Mouse (Mus musculus) thymus, adult 2 months (tissue): Measurements from ENCODE around the gene Ypel3. TPM values are rescaled to one million over a fixed set of nuclear protein-coding genes. Genes with fewer than 3 reads are reported as not detected.

ENCODE experiments used
- DNase-seq: peaks from one replicate; pipeline ENCODE4 v3.0.0; 2021
- H3K27ac ChIP-seq: fragments of 200-500 bp; 2 replicates; pipeline ENCODE4 v1.5.1; 2012; ENCODE audit warnings: low read length, control low read depth; ENCODE audit not compliant: control insufficient read depth, insufficient read depth
- H3K27me3 ChIP-seq: fragments of 200-500 bp; 2 replicates; pipeline ENCODE4 v1.6.1; 2012; ENCODE audit warnings: mild to moderate bottlenecking, low read length, moderate library complexity, mixed read lengths; ENCODE audit not compliant: control insufficient read depth, insufficient read depth
- H3K36me3 ChIP-seq: fragments of 200-500 bp; 2 replicates; pipeline ENCODE4 v1.6.1; 2012; ENCODE audit warnings: mild to moderate bottlenecking, low read length, moderate library complexity; ENCODE audit not compliant: control insufficient read depth, insufficient read depth
- H3K4me1 ChIP-seq: fragments of 200-500 bp; replicated peaks from 2 replicates; pipeline ENCODE4 v1.6.1; 2012; ENCODE audit warnings: low read length; ENCODE audit not compliant: control insufficient read depth, insufficient read depth
- H3K4me3 ChIP-seq: fragments of 200-500 bp; 2 replicates; pipeline ENCODE4 v1.5.1; 2012; ENCODE audit warnings: mild to moderate bottlenecking, low read length, control low read depth, moderate library complexity; ENCODE audit not compliant: control insufficient read depth, insufficient read depth
- CTCF ChIP-seq: fragments of 200-500 bp; IDR thresholded peaks from 2 replicates; pipeline ENCODE4 v1.5.1; 2012; ENCODE audit warnings: mild to moderate bottlenecking, control low read depth, low read length, moderate library complexity, borderline replicate concordance; ENCODE audit not compliant: control insufficient read depth, poor library complexity, insufficient read depth; ENCODE audit errors: extremely low read depth
- POLR2A ChIP-seq: fragments of 200-500 bp; IDR thresholded peaks from 2 replicates; pipeline ENCODE4 v1.6.1; 2012; ENCODE audit warnings: mild to moderate bottlenecking, low read length, control low read depth, moderate library complexity; ENCODE audit not compliant: control insufficient read depth, poor library complexity, insufficient read depth; ENCODE audit errors: extremely low read depth
- WGBS: fragments of 180-500 bp; shearing (Covaris S2); methylation state at CpG from one replicate; pipeline ENCODE4 v1.1.7; 2018; 5-methylcytosine and 5-hydroxymethylcytosine counted together
- polyA plus RNA-seq: library from polyadenylated mRNA; depleted of rRNA; stranded (reverse); fragments of >200 nt; gene quantifications from 2 replicates; pipeline ENCODE4 v1.2.3, GENCODE M21; 2012

Ypel3 gene
- polyA plus RNA-seq, 1 experiment, result 622 TPM

- no peak overlapping the region for H3K4me3 ChIP-seq
- 89% methylated on average over 7 of the region's 7 CpGs for WGBS
- H3K36me3 ChIP-seq, result no peaks in the 10 kb centered on the region
- peaks cover 16% of the 10 kb centered on the region for H3K4me1 ChIP-seq
- no peak for DNase-seq
- no peaks in the 10 kb centered on the region for H3K27me3 ChIP-seq
- no peak overlapping the region for H3K27ac ChIP-seq
- TF ChIP-seq CTCF, result no peak
- TF ChIP-seq POLR2A, result no peak
Observed at GRCm38 (mm10) chr7:126758539-126758938, 18.2 kb upstream of the Ypel3 start.

- DNase-seq, result peak; percentile 90
Observed at GRCm38 (mm10) chr7:126759050-126759671, 17.6 kb upstream of the Ypel3 start, which contains the start of gene Mapk3. Gene Mapk3, plus strand, starts transcription at chr7:126759601.

DNA sequence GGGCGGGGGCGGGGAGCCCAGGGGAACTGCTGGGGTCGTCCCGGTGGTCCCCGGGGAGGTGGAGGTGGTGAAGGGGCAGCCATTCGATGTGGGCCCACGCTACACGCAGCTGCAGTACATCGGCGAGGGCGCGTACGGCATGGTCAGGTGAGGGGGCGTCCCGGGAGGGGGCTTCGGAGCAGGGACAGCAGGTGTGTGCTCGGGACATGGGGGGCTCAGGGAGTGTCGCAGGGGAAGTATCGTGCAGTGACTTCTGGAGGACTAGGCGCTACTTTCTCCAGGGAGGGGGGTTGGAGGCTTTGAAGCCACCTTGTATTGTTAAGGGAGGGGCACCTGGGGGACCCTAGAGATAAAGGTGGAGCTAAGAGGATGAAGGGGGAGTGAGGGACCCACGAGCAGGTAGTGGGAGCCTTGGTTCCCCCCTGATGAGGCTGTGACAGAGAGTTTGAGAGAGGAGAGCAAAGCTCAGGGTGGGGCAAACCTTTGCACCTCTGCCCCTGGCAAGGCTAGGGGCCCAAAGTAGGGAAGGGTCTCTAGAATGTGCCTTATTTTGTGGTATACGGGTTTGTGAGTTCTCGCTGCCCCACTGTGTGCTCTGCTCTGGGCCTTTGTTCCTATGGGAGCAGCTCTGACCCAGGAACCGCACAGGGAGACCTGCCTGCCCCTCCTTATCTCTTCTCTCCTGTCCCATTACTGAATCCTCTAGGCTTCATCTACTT lies 16.9 kb upstream of the Ypel3 start:
- whole genome bisulfite sequencing, result 2% methylated on average over 22 of the region's 24 CpGs
- DNase-seq, result no peak

More at GRCm38 (mm10) chr7:126759050-126759671, 17.6 kb upstream of the Ypel3 start, which contains the start of gene Mapk3:
- H3K4me3 ChIP-seq, result peak within 1 kb of the TSS; percentile 94
- peak within 1 kb of the TSS; percentile 23; the same call in 1 of the 2 replicates for H3K27ac ChIP-seq
- no peaks in the 10 kb centered on the region for H3K36me3 ChIP-seq
- peaks cover 16% of the 10 kb centered on the region for H3K4me1 ChIP-seq
- no peaks in the 10 kb centered on the region for H3K27me3 ChIP-seq
- TF ChIP-seq CTCF (peak; percentile 82; the same call in 1 of the 2 replicates), POLR2A (no peak)
- WGBS, result 2% methylated on average over 25 of the region's 38 CpGs

GRCm38 (mm10) chr7:126760391-126760802 lies 16.4 kb upstream of the Ypel3 start:
- no peak for TF ChIP-seq POLR2A
- no peak for TF ChIP-seq CTCF
- Histone ChIP-seq H3K27me3 (no peaks in the 10 kb centered on the region), H3K27ac (peak overlapping the region; percentile 23; the same call in 1 of the 2 replicates), H3K4me3 (peak overlapping the region; percentile 94), H3K4me1 (peaks cover 11% of the 10 kb centered on the region), H3K36me3 (no peaks in the 10 kb centered on the region)
- no peak for DNase-seq
- 51% methylated on average over 3 of the region's 3 CpGs for WGBS

More for the DNA sequence above, 16.9 kb upstream of the Ypel3 start:
- peaks cover 11% of the 10 kb centered on the region for H3K4me1 ChIP-seq
- peak overlapping the region; percentile 23; the same call in 1 of the 2 replicates for H3K27ac ChIP-seq
- H3K4me3 ChIP-seq, result peak overlapping the region; percentile 94
- no peaks in the 10 kb centered on the region for H3K27me3 ChIP-seq
- H3K36me3 ChIP-seq, result no peaks in the 10 kb centered on the region
- TF ChIP-seq POLR2A (no peak), CTCF (no peak)

- WGBS, result 81% methylated on average over 4 of the region's 4 CpGs
- Histone ChIP-seq H3K36me3 (no peaks in the 10 kb centered on the region), H3K27me3 (no peaks in the 10 kb centered on the region), H3K27ac (no peak overlapping the region), H3K4me1 (peaks cover 11% of the 10 kb centered on the region), H3K4me3 (no peak overlapping the region)
- DNase-seq, result no peak
- TF ChIP-seq CTCF, result no peak
Observed at GRCm38 (mm10) chr7:126760956-126761355, 15.8 kb upstream of the Ypel3 start.

DNA sequence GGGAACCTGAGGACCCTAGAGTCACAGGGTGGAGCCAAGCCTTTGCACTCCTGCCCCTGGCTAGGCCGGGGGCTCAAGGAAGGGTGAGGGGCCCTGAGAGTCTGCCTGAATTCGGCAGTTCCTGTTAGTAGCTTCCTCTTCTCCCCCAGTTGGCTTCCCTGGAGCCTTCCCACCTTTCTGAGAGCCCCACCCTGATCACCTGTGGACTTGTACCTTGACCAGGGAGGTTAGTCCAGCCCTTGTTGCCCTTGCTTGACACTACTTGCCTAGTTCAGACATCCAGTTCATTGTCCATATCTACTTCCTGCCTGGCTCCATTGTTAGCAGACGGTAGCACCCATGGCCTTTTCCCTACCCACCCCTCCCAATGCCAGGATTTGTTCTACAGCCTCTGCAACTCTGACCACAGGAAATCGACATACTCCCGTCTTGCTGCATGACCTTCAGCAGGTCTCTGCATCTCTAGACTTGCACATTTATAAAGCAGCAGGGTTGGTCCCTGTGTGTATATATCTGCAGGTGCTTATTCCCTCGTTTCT lies 15.2 kb upstream of the Ypel3 start:
- Histone ChIP-seq H3K4me3 (no peak overlapping the region), H3K4me1 (peaks cover 11% of the 10 kb centered on the region), H3K27ac (no peak overlapping the region), H3K36me3 (no peaks in the 10 kb centered on the region), H3K27me3 (no peaks in the 10 kb centered on the region)
- TF ChIP-seq CTCF, result no peak
- TF ChIP-seq POLR2A, result no peak
- WGBS, result 81% methylated on average over 6 of the region's 6 CpGs
- DNase-seq, result no peak
